Mouse (Mus musculus) kidney, postnatal 0 days (tissue): ENCODE results near the gene Gpsm1. TPM values are rescaled to one million over a fixed set of nuclear protein-coding genes. Genes with fewer than 3 reads are reported as not detected.

Experiments
- ATAC-seq: fragments of 200-750 bp; cut with Nextera tagmentation; replicated peaks from 2 replicates; pipeline ENCODE4 v1.8.0; 2017; ENCODE audit warnings: low read depth, moderate number of reproducible peaks, moderate TSS enrichment, moderate library complexity; ENCODE audit not compliant: low FRiP score
- DNase-seq: peaks from one replicate; pipeline ENCODE4 v3.0.0-alpha.2; 2016; ENCODE audit warnings: low spot score
- H3K27ac ChIP-seq: fragments of 300-500 bp; sonication (generic); 2 replicates; pipeline ENCODE4 v1.5.1; 2014; ENCODE audit warnings: mild to moderate bottlenecking
- H3K27me3 ChIP-seq: fragments of 300-500 bp; sonication (generic); 2 replicates; pipeline ENCODE4 v1.6.1; 2014; ENCODE audit warnings: low read length, mixed read lengths; ENCODE audit not compliant: insufficient read depth
- H3K36me3 ChIP-seq: fragments of 300-500 bp; sonication (generic); 2 replicates; pipeline ENCODE4 v1.6.1; 2014; ENCODE audit warnings: low read length, mixed read lengths; ENCODE audit not compliant: insufficient read depth
- H3K4me1 ChIP-seq: fragments of 300-500 bp; sonication (generic); replicated peaks from 2 replicates; pipeline ENCODE4 v1.6.1; 2014; ENCODE audit warnings: antibody characterized with exemption, low read length, mixed read lengths; ENCODE audit not compliant: insufficient read depth
- H3K4me2 ChIP-seq: fragments of 300-500 bp; sonication (generic); 2 replicates; pipeline ENCODE4 v1.6.1; 2014; ENCODE audit warnings: mild to moderate bottlenecking, low read length, moderate library complexity, mixed read lengths
- H3K4me3 ChIP-seq: fragments of 300-500 bp; sonication (generic); replicated peaks from 2 replicates; pipeline ENCODE4 v1.5.1; 2014; ENCODE audit warnings: low read depth, low read length
- H3K9ac ChIP-seq: fragments of 300-500 bp; sonication (generic); 2 replicates; pipeline ENCODE4 v1.6.1; 2014; ENCODE audit warnings: low read depth, low read length
- H3K9me3 ChIP-seq: fragments of 300-500 bp; sonication (generic); replicated peaks from 2 replicates; pipeline ENCODE4 v1.6.1; 2016; ENCODE audit warnings: low read length, inconsistent platforms, mixed read lengths
- CTCF ChIP-seq: IDR thresholded peaks from 2 replicates; pipeline ENCODE4 v1.5.1; 2016; ENCODE audit warnings: antibody characterized with exemption, low read depth, mild to moderate bottlenecking, moderate library complexity
- WGBS: fragments of 180-500 bp; shearing (Covaris S2); extraction: QIAGEN DNeasy Blood & Tissue Kit; methylation state at CpG from one replicate; pipeline ENCODE4 v1.1.7; 2014; 5-methylcytosine and 5-hydroxymethylcytosine counted together
- polyA plus RNA-seq: library from polyadenylated mRNA; unstranded; fragments of >200 nt; fragmentation: Nextera tagmentation; extraction: Ambion mirVana; gene quantifications from 2 replicates; pipeline ENCODE4 v1.2.1, GENCODE M21; 2015

Gene Gpsm1
- polyA plus RNA-seq, 1 experiment from 2014 or later, result 21.3 TPM

GRCm38 (mm10) chr2:26388682-26389153 lies 73.4 kb downstream of the Gpsm1 start:
- Histone ChIP-seq H3K27ac (peak overlapping the region; percentile 63), H3K9me3 (no peaks in the 10 kb centered on the region), H3K4me3 (peak overlapping the region; percentile 97), H3K9ac (peak overlapping the region; percentile 94), H3K4me2 (peak overlapping the region; percentile 98), H3K27me3 (no peaks in the 10 kb centered on the region), H3K4me1 (peaks cover 9% of the 10 kb centered on the region), H3K36me3 (peaks cover 55% of the 10 kb centered on the region)
- no peak for TF ChIP-seq CTCF
- peak; percentile 34 for ATAC-seq
- peak; percentile 12 for DNase-seq
- WGBS, result 2% methylated on average over 43 of the region's 45 CpGs

- Histone ChIP-seq H3K36me3 (peaks cover 55% of the 10 kb centered on the region), H3K27ac (peak within 1 kb of the TSS; percentile 63), H3K4me3 (peak within 1 kb of the TSS; percentile 97), H3K4me1 (peaks cover 9% of the 10 kb centered on the region), H3K9me3 (no peaks in the 10 kb centered on the region), H3K4me2 (peak within 1 kb of the TSS; percentile 98), H3K9ac (peak within 1 kb of the TSS; percentile 94), H3K27me3 (no peaks in the 10 kb centered on the region)
- 0% methylated on average over 60 of the region's 60 CpGs for WGBS
- ATAC-seq, result peak; percentile 74
- DNase-seq, result peak; percentile 86
- TF ChIP-seq CTCF, result no peak
Measured at GRCm38 (mm10) chr2:26389154-26389690, 73.9 kb downstream of the Gpsm1 start, which contains the start of the genes Entr1 and Pmpca. Gene Entr1, minus strand, starts transcription at chr2:26389316. Gene Pmpca, plus strand, starts transcription at chr2:26389339.

- no peak for TF ChIP-seq CTCF
- Histone ChIP-seq H3K27me3 (no peaks in the 10 kb centered on the region), H3K27ac (no peak overlapping the region), H3K9ac (no peak overlapping the region), H3K4me2 (no peak overlapping the region), H3K9me3 (no peaks in the 10 kb centered on the region), H3K4me3 (no peak overlapping the region), H3K36me3 (peaks cover 54% of the 10 kb centered on the region), H3K4me1 (peaks cover 9% of the 10 kb centered on the region)
- ATAC-seq (no peak), DNase-seq (no peak)
- WGBS, result 75% methylated on average over 3 of the region's 3 CpGs
Measured at GRCm38 (mm10) chr2:26390954-26391353, 75.6 kb downstream of the Gpsm1 start.

- TF ChIP-seq CTCF, result no peak
- H3K27me3 ChIP-seq, result no peaks in the 10 kb centered on the region
- H3K4me2 ChIP-seq, result no peak overlapping the region
- peaks cover 60% of the 10 kb centered on the region for H3K36me3 ChIP-seq
- no peak overlapping the region for H3K4me3 ChIP-seq
- ATAC-seq (no peak), DNase-seq (no peak)
- no peak overlapping the region for H3K9ac ChIP-seq
- no peak overlapping the region for H3K27ac ChIP-seq
- H3K4me1 ChIP-seq, result peaks cover 9% of the 10 kb centered on the region
- WGBS, result 87% methylated on average over 6 of the region's 6 CpGs
- no peaks in the 10 kb centered on the region for H3K9me3 ChIP-seq
Measured at GRCm38 (mm10) chr2:26391617-26392016, 76.3 kb downstream of the Gpsm1 start.

Other genes starting within 250 kb of the Gpsm1 start
- gene Nacc2, start 192.3 kb upstream of the Gpsm1 start, polyA plus RNA-seq, result 11.3 and 12.2 TPM in 2 replicates
- gene Lhx3, start 107.2 kb upstream of the Gpsm1 start, polyA plus RNA-seq, result not detected in 2 replicates
- 11.3 and 12.5 TPM in 2 replicates for gene Qsox2, start 78.0 kb upstream of the Gpsm1 start, polyA plus RNA-seq
- 0.04 TPM in 1 of 2 replicates, not detected in the other for gene Ccdc187, start 21.0 kb upstream of the Gpsm1 start, polyA plus RNA-seq
- 24.2 and 25.8 TPM in 2 replicates for gene Dnlz, start 36.6 kb downstream of the Gpsm1 start, polyA plus RNA-seq
- gene Card9, start 45.4 kb downstream of the Gpsm1 start, polyA plus RNA-seq, result 1.1 TPM in 2 replicates
- 12.9 and 14.6 TPM in 2 replicates for gene Snapc4, start 65.1 kb downstream of the Gpsm1 start, polyA plus RNA-seq
- 88.0 and 94.9 TPM in 2 replicates for gene Entr1, start 73.8 kb downstream of the Gpsm1 start, polyA plus RNA-seq
- gene Pmpca, start 73.8 kb downstream of the Gpsm1 start, polyA plus RNA-seq, result 74.3 and 80.9 TPM in 2 replicates
- gene Inpp5e, start 93.7 kb downstream of the Gpsm1 start, polyA plus RNA-seq, result 18.6 and 18.9 TPM in 2 replicates
- gene Sec16a, start 129.7 kb downstream of the Gpsm1 start, polyA plus RNA-seq, result 16.4 and 16.6 TPM in 2 replicates
- gene Notch1, start 201.1 kb downstream of the Gpsm1 start, polyA plus RNA-seq, result 12.1 and 12.9 TPM in 2 replicates